Mouse (Mus musculus) CD8-positive naive resting alpha-beta T cell, adult 2 months (primary cell): ENCODE measurements around the gene E030025P04Rik.

Experiments used
- DNase-seq, 2 experiments: peaks; one replicate each; pipeline ENCODE4 v3.0.0; 2022; ENCODE audit warnings: low read depth in 2 of 2, low spot score in 2 of 2

Gene E030025P04Rik

GRCm38 (mm10) chr11:109102646-109103045, 41.5 kb downstream of the E030025P04Rik start:
- no peak for DNase-seq

GRCm38 (mm10) chr11:109100266-109100665, 43.9 kb downstream of the E030025P04Rik start:
- DNase-seq = no peak

- no peak for DNase-seq
Observed at GRCm38 (mm10) chr11:109091821-109092220, 52.3 kb downstream of the E030025P04Rik start.
